Mouse (Mus musculus): ENCODE measurements at regions not wholly inside any gene's neighbourhood (a gene's known extent, or its start where the extent isn't known, plus 50 kb on each side); places are given as distances from the start of the nearest gene placed in this dataset.

GRCm38 (mm10) chr13:57145782-57146181, 250.0 kb upstream of the Trpc7 start:
- TF ChIP-seq POLR2A (IDR thresholded peaks at IDR 0.05; ENCODE audit: control insufficient read depth, low read depth, low read length), result no peak
- TF ChIP-seq CTCF (IDR thresholded peaks at IDR 0.05; ENCODE audit: control insufficient read depth, insufficient read depth, insufficient replicate concordance, low read depth, low read length), result no peak
- H3K27ac ChIP-seq (ENCODE audit: control insufficient read depth, insufficient read depth, low read depth, low read length), result no peak overlapping the region
- no peaks in the 10 kb centered on the region for H3K36me3 ChIP-seq (ENCODE audit: control insufficient read depth, insufficient read depth, low read length)
- H3K27me3 ChIP-seq (ENCODE audit: control insufficient read depth, insufficient read depth, low read length), result no peaks in the 10 kb centered on the region
- H3K4me1 ChIP-seq (ENCODE audit: control insufficient read depth, insufficient read depth, low read length), result no peaks in the 10 kb centered on the region
- H3K4me3 ChIP-seq (ENCODE audit: control insufficient read depth, low read depth, low read length), result no peak overlapping the region

GRCm38 (mm10) chr13:57142851-57143250, 247.1 kb upstream of the Trpc7 start:
- Histone ChIP-seq H3K4me3 (ENCODE audit: control insufficient read depth, low read depth, low read length) (no peak overlapping the region), H3K36me3 (ENCODE audit: control insufficient read depth, insufficient read depth, low read length) (no peaks in the 10 kb centered on the region), H3K27me3 (ENCODE audit: control insufficient read depth, insufficient read depth, low read length) (no peaks in the 10 kb centered on the region), H3K4me1 (ENCODE audit: control insufficient read depth, insufficient read depth, low read length) (no peaks in the 10 kb centered on the region), H3K27ac (ENCODE audit: control insufficient read depth, insufficient read depth, low read depth, low read length) (no peak overlapping the region)
- TF ChIP-seq CTCF (IDR thresholded peaks at IDR 0.05; ENCODE audit: control insufficient read depth, insufficient read depth, insufficient replicate concordance, low read depth, low read length) (no peak), POLR2A (IDR thresholded peaks at IDR 0.05; ENCODE audit: control insufficient read depth, low read depth, low read length) (no peak)

DNA sequence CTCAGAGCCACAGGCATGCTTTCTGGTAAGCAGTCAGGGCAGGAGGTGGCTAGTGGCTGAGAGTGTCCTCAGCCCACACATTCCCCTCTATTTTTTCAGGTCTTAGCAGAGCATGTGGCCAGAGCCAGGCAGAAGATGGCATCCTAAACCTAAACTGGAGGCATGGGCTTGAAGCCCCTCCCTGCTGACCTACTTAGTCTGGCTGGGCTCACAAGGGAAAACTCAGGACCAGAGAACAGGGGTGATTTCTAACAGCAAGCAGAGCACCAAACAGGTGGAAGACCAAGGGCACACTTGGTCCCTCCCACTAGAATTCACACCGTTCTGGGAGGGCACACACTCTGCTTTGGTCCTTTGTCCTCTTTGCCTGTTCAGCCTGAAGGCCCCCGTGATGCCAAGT, 246.6 kb upstream of the Trpc7 start:
- H3K27ac ChIP-seq (ENCODE audit: control insufficient read depth, insufficient read depth, low read depth, low read length), result no peak overlapping the region
- TF ChIP-seq POLR2A (IDR thresholded peaks at IDR 0.05; ENCODE audit: control insufficient read depth, low read depth, low read length), result no peak

DNA sequence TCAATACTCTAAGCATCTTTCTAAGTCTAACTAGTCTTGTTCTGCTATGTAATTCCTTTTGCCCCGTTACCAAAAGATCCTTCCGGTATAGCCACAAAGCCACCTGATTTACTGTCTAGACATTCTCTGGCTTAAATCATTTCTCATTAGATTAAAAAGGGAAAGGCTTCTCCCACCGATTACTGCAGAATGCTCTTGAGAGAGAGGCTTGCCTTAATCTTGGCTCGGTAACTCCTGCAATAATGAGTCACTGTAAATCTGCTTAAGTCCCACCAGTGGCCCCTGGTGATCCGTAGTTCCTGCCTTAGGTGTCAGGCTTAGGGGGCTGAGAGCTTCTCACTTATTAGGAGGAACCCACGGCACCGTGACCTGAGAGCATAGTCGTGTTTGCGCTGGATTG, 220.1 kb upstream of the Trpc7 start:
- Histone ChIP-seq H3K4me1 (ENCODE audit: control insufficient read depth, insufficient read depth, low read length) (no peaks in the 10 kb centered on the region; the same call in 1 of the 2 replicates), H3K4me3 (ENCODE audit: control insufficient read depth, low read depth, low read length) (no peak overlapping the region), H3K27me3 (ENCODE audit: control insufficient read depth, insufficient read depth, low read length) (no peaks in the 10 kb centered on the region), H3K36me3 (ENCODE audit: control insufficient read depth, insufficient read depth, low read length) (no peaks in the 10 kb centered on the region), H3K27ac (ENCODE audit: control insufficient read depth, insufficient read depth, low read depth, low read length) (no peak overlapping the region)
- TF ChIP-seq CTCF (IDR thresholded peaks at IDR 0.05; ENCODE audit: control insufficient read depth, insufficient read depth, insufficient replicate concordance, low read depth, low read length), result no peak
- TF ChIP-seq POLR2A (IDR thresholded peaks at IDR 0.05; ENCODE audit: control insufficient read depth, low read depth, low read length), result no peak

More for the DNA sequence above, 246.6 kb upstream of the Trpc7 start:
- Histone ChIP-seq H3K4me3 (ENCODE audit: control insufficient read depth, low read depth, low read length) (no peak overlapping the region), H3K4me1 (ENCODE audit: control insufficient read depth, insufficient read depth, low read length) (no peaks in the 10 kb centered on the region), H3K36me3 (ENCODE audit: control insufficient read depth, insufficient read depth, low read length) (no peaks in the 10 kb centered on the region), H3K27me3 (ENCODE audit: control insufficient read depth, insufficient read depth, low read length) (no peaks in the 10 kb centered on the region)

GRCm38 (mm10) chr13:57107956-57108355, 212.2 kb upstream of the Trpc7 start:
- Histone ChIP-seq H3K4me1 (ENCODE audit: control insufficient read depth, insufficient read depth, low read length) (peaks cover 6% of the 10 kb centered on the region; the same call in 1 of the 2 replicates), H3K36me3 (ENCODE audit: control insufficient read depth, insufficient read depth, low read length) (no peaks in the 10 kb centered on the region), H3K27me3 (ENCODE audit: control insufficient read depth, insufficient read depth, low read length) (no peaks in the 10 kb centered on the region), H3K4me3 (ENCODE audit: control insufficient read depth, low read depth, low read length) (no peak overlapping the region), H3K27ac (ENCODE audit: control insufficient read depth, insufficient read depth, low read depth, low read length) (no peak overlapping the region)
- TF ChIP-seq POLR2A (IDR thresholded peaks at IDR 0.05; ENCODE audit: control insufficient read depth, low read depth, low read length), result no peak
- no peak for TF ChIP-seq CTCF (IDR thresholded peaks at IDR 0.05; ENCODE audit: control insufficient read depth, insufficient read depth, insufficient replicate concordance, low read depth, low read length)

DNA sequence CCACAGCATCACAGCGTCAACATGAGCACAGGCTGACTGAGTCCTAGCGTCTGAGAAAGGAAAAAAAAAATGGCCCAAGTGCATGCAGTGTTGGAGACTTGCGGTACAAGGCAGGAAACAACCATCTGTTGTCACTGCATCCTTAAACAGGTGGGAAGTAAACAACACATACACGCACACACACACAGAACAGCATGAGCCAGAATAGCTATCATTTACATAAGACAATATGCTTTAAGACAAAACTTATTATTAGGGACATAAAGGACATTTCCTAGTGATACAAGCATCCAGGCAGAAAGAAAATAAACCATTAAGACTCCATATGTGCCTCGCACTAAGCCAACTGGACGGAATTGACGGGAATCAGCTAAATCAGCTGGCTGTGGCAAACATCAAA, 203.8 kb upstream of the Trpc7 start:
- Histone ChIP-seq H3K4me3 (ENCODE audit: control insufficient read depth, low read depth, low read length) (no peak overlapping the region), H3K27ac (ENCODE audit: control insufficient read depth, insufficient read depth, low read depth, low read length) (no peak overlapping the region), H3K36me3 (ENCODE audit: control insufficient read depth, insufficient read depth, low read length) (no peaks in the 10 kb centered on the region), H3K4me1 (ENCODE audit: control insufficient read depth, insufficient read depth, low read length) (no peaks in the 10 kb centered on the region), H3K27me3 (ENCODE audit: control insufficient read depth, insufficient read depth, low read length) (no peaks in the 10 kb centered on the region)
- TF ChIP-seq POLR2A (IDR thresholded peaks at IDR 0.05; ENCODE audit: control insufficient read depth, low read depth, low read length) (no peak), CTCF (IDR thresholded peaks at IDR 0.05; ENCODE audit: control insufficient read depth, insufficient read depth, insufficient replicate concordance, low read depth, low read length) (no peak)

DNA sequence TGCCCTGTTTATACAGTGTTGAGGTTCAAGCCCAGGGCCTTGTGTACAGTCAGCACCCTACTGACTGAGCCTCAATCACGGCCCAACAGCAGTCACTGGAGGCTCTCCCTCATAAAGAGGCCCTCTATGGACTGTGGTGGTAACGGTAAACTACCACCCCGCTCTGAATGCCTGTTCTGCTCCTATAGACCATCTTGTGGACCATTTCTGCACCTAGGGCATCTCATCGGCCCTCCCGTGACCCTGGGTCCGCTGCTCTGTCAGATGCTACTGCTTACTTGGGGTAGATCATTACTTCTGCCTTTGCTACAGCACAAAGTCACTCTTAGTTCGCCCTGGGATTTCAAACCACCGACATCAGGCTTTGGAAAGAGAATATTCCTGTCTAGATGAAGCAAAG, 196.1 kb upstream of the Trpc7 start:
- no peak for TF ChIP-seq CTCF (IDR thresholded peaks at IDR 0.05; ENCODE audit: control insufficient read depth, insufficient read depth, insufficient replicate concordance, low read depth, low read length)
- TF ChIP-seq POLR2A (IDR thresholded peaks at IDR 0.05; ENCODE audit: control insufficient read depth, low read depth, low read length), result no peak
- H3K4me3 ChIP-seq (ENCODE audit: control insufficient read depth, low read depth, low read length), result peak overlapping the region; percentile 8
- no peaks in the 10 kb centered on the region for H3K4me1 ChIP-seq (ENCODE audit: control insufficient read depth, insufficient read depth, low read length)
- no peak overlapping the region for H3K27ac ChIP-seq (ENCODE audit: control insufficient read depth, insufficient read depth, low read depth, low read length)
- H3K27me3 ChIP-seq (ENCODE audit: control insufficient read depth, insufficient read depth, low read length), result no peaks in the 10 kb centered on the region
- no peaks in the 10 kb centered on the region for H3K36me3 ChIP-seq (ENCODE audit: control insufficient read depth, insufficient read depth, low read length)
